Mouse (Mus musculus) forebrain, embryonic 12.5 days (tissue): Measurements from ENCODE around the gene Yod1. TPM values are rescaled to one million over a fixed set of nuclear protein-coding genes. Genes with fewer than 3 reads are reported as not detected.

Source experiments
- ATAC-seq: fragments of 200-750 bp; cut with Nextera tagmentation; 2 replicates; pipeline ENCODE4 v1.8.0; 2017; ENCODE audit warnings: moderate TSS enrichment; ENCODE audit not compliant: low FRiP score
- H3K27ac ChIP-seq: fragments of 300-500 bp; sonication (generic); 2 replicates; pipeline ENCODE4 v1.5.1; 2016; ENCODE audit warnings: mild to moderate bottlenecking
- H3K27me3 ChIP-seq: fragments of 300-500 bp; sonication (generic); 2 replicates; pipeline ENCODE4 v1.6.1; 2016; ENCODE audit warnings: mild to moderate bottlenecking
- H3K36me3 ChIP-seq: fragments of 300-500 bp; sonication (generic); replicated peaks from 2 replicates; pipeline ENCODE4 v1.6.1; 2016; ENCODE audit warnings: mild to moderate bottlenecking
- H3K4me1 ChIP-seq: fragments of 300-500 bp; sonication (generic); 2 replicates; pipeline ENCODE4 v1.6.1; 2016
- H3K4me2 ChIP-seq: fragments of 300-500 bp; sonication (generic); 2 replicates; pipeline ENCODE4 v1.6.1; 2016; ENCODE audit warnings: mild to moderate bottlenecking, moderate library complexity
- H3K4me3 ChIP-seq: fragments of 300-500 bp; sonication (generic); replicated peaks from 2 replicates; pipeline ENCODE4 v1.5.1; 2016; ENCODE audit warnings: mild to moderate bottlenecking
- H3K9ac ChIP-seq: fragments of 300-500 bp; sonication (generic); 2 replicates; pipeline ENCODE4 v1.6.1; 2016; ENCODE audit warnings: mild to moderate bottlenecking
- H3K9me3 ChIP-seq: fragments of 300-500 bp; sonication (generic); 2 replicates; pipeline ENCODE4 v1.6.1; 2016
- WGBS: fragments of 180-500 bp; shearing (Covaris S2); methylation state at CpG from one replicate; pipeline ENCODE4 v1.1.7; 2016; 5-methylcytosine and 5-hydroxymethylcytosine counted together
- polyA plus RNA-seq: library from polyadenylated mRNA; unstranded; fragments of >200 nt; fragmentation: Nextera tagmentation; extraction: Ambion mirVana; gene quantifications from 2 replicates; pipeline ENCODE4 v1.2.1, GENCODE M21; 2016

Gene Yod1
- polyA plus RNA-seq: 18.0 and 18.9 TPM in 2 replicates

GRCm38 (mm10) chr1:130717291-130717871, at the start of gene Yod1:
Yod1 (plus strand) TSS chr1:130717327.
- H3K9me3 ChIP-seq: no peaks in the 10 kb centered on the region
- H3K27ac ChIP-seq: peak within 1 kb of the TSS; percentile 81
- peak within 1 kb of the TSS; percentile 95 for H3K9ac ChIP-seq
- H3K4me2 ChIP-seq: peak within 1 kb of the TSS; percentile 98
- peaks cover 6% of the 10 kb centered on the region; the same call in 1 of the 2 replicates for H3K36me3 ChIP-seq
- ATAC-seq: peak; percentile 78
- under 1% methylated on average over 54 of the region's 54 CpGs for WGBS
- H3K4me1 ChIP-seq: peaks cover 25% of the 10 kb centered on the region
- H3K4me3 ChIP-seq: peak within 1 kb of the TSS; percentile 87
- no peaks in the 10 kb centered on the region for H3K27me3 ChIP-seq

GRCm38 (mm10) chr1:130678551-130678950, 38.6 kb upstream of the Yod1 start:
- Histone ChIP-seq H3K27me3 (no peaks in the 10 kb centered on the region), H3K4me3 (no peak overlapping the region), H3K27ac (no peak overlapping the region), H3K9me3 (no peaks in the 10 kb centered on the region), H3K9ac (no peak overlapping the region), H3K36me3 (no peaks in the 10 kb centered on the region), H3K4me2 (no peak overlapping the region), H3K4me1 (no peaks in the 10 kb centered on the region)
- 86% methylated on average over 2 of the region's 2 CpGs for WGBS
- no peak for ATAC-seq

GRCm38 (mm10) chr1:130681075-130681474, 36.1 kb upstream of the Yod1 start:
- H3K27ac ChIP-seq: no peak overlapping the region
- H3K4me3 ChIP-seq: no peak overlapping the region
- no peaks in the 10 kb centered on the region for H3K9me3 ChIP-seq
- H3K9ac ChIP-seq: no peak overlapping the region
- no peak for ATAC-seq
- H3K4me1 ChIP-seq: no peaks in the 10 kb centered on the region
- WGBS: 81% methylated on average over 2 of the region's 2 CpGs
- no peaks in the 10 kb centered on the region for H3K27me3 ChIP-seq
- no peaks in the 10 kb centered on the region for H3K36me3 ChIP-seq
- H3K4me2 ChIP-seq: no peak overlapping the region

GRCm38 (mm10) chr1:130681656-130682413, 35.3 kb upstream of the Yod1 start:
- Histone ChIP-seq H3K27ac (no peak overlapping the region), H3K4me1 (no peaks in the 10 kb centered on the region), H3K4me2 (no peak overlapping the region), H3K36me3 (no peaks in the 10 kb centered on the region), H3K9me3 (no peaks in the 10 kb centered on the region), H3K4me3 (no peak overlapping the region), H3K27me3 (no peaks in the 10 kb centered on the region), H3K9ac (no peak overlapping the region)
- ATAC-seq: no peak
- 81% methylated on average over 6 of the region's 6 CpGs for WGBS

DNA sequence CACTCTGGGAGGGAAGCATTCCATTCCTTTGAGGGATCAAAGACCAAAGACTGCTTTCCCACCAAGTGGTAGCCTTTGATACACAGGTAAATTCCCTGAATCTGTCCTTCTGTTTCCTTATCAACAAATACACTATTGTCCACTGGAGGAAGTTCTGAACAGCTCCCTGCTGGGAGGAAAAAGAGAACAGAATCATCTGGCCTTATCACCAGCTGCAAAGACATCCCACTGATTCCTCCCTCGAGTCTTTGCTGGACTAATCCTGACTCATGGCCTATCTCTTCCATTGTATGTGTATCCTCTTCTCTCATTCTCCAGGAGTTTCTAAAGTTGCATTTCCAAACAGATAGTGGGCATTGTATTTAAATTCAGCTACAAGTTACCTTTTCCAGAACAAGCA, 33.2 kb upstream of the Yod1 start:
- Histone ChIP-seq H3K9me3 (0 out of 2 replicates have a peak, but pooled peaks cover 3% of the 10 kb centered on the region), H3K27ac (no peak overlapping the region), H3K4me2 (no peak overlapping the region), H3K4me1 (no peaks in the 10 kb centered on the region), H3K36me3 (no peaks in the 10 kb centered on the region), H3K4me3 (no peak overlapping the region), H3K9ac (no peak overlapping the region), H3K27me3 (no peaks in the 10 kb centered on the region)
- 33% methylated on average over 1 of the region's 1 CpGs for WGBS
- no peak for ATAC-seq

GRCm38 (mm10) chr1:130698601-130699000, 18.5 kb upstream of the Yod1 start:
- Histone ChIP-seq H3K9ac (no peak overlapping the region), H3K9me3 (no peaks in the 10 kb centered on the region), H3K27me3 (no peaks in the 10 kb centered on the region), H3K36me3 (peaks cover 59% of the 10 kb centered on the region), H3K4me3 (no peak overlapping the region), H3K4me2 (no peak overlapping the region), H3K27ac (no peak overlapping the region), H3K4me1 (no peaks in the 10 kb centered on the region)
- no peak for ATAC-seq
- WGBS: 89% methylated on average over 5 of the region's 5 CpGs

DNA sequence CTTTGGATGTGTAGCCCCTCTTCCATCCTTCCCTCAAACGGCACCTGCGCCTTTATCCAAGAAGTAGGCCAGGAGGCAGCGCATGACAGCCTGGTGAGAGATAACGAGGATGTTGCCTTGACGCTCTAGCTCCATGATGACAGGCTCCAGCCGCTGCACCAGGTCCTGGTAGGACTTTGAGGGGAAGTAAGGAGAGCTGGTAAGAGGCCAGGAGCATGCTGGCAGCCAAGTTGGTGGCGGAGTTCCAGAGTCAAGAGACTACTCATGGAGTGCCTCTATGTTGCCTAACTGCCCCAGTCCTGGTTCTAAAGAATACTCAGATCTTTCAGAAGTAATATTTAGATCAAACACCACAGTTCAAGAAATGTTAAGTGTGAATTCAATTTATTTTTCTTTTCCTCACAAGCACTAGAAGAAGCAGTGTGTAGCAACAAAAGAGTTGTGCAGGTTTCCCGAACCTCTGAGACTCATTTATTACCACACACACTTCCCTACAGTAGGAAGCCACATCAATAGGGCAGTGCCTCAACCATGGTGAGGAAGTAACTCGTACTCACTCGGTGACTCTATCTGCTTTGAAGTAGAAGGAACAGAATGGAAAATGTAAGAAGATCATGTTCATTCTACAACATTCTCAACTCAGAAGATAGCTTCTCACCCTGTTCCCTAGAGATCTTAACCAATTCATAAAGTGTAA, 17.0 kb upstream of the Yod1 start:
- Histone ChIP-seq H3K4me2 (no peak overlapping the region), H3K4me1 (no peaks in the 10 kb centered on the region), H3K4me3 (no peak overlapping the region), H3K9me3 (no peaks in the 10 kb centered on the region), H3K36me3 (peaks cover 59% of the 10 kb centered on the region), H3K27me3 (no peaks in the 10 kb centered on the region), H3K27ac (no peak overlapping the region), H3K9ac (no peak overlapping the region)
- WGBS: 88% methylated on average over 10 of the region's 10 CpGs
- ATAC-seq: no peak

DNA sequence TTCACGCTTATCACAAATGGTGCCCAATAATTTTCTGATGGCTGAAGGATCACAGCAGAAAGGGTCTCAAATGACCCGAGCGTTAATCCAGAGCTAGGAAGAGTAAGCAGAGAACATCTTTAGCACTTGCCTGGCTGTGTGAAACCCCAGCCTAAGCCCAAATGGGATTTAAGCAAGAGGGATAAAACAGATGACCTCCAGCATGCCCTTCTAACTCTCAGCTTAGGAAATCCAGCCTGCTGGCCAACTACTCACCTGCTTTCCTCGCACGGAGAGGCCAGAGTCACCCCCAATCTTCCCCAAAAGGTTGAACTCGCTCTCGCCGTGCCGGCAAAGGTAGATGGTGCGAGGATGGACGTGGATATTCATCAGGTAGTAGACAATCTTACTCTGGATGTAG, 15.2 kb upstream of the Yod1 start:
- H3K4me3 ChIP-seq: no peak overlapping the region
- no peak overlapping the region for H3K9ac ChIP-seq
- H3K27me3 ChIP-seq: no peaks in the 10 kb centered on the region
- H3K4me2 ChIP-seq: no peak overlapping the region
- H3K4me1 ChIP-seq: no peaks in the 10 kb centered on the region
- peaks cover 62% of the 10 kb centered on the region for H3K36me3 ChIP-seq
- ATAC-seq: no peak
- H3K27ac ChIP-seq: no peak overlapping the region
- H3K9me3 ChIP-seq: no peaks in the 10 kb centered on the region
- 97% methylated on average over 11 of the region's 11 CpGs for WGBS

DNA sequence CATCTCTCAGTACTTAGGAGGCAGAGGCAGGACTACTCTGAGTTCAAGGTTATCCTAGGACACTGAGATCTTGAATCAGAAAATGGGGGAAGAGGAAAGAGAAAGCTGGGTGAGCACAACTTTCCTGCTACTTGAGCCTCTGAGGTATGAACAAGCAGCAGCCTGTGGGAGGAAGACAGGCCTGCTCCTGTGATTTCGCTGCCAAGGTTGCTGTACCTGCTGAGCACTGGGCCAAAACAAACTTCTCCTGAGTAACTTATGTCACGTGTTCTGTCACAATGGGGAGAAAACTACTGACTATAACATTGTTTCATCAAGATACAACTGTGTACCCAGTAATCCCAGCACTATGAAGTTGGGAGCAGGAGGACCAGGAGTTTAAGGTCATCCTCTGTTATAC, 13.5 kb upstream of the Yod1 start:
- Histone ChIP-seq H3K27me3 (no peaks in the 10 kb centered on the region), H3K27ac (no peak overlapping the region), H3K4me1 (no peaks in the 10 kb centered on the region), H3K4me3 (no peak overlapping the region), H3K9ac (no peak overlapping the region), H3K9me3 (no peaks in the 10 kb centered on the region), H3K4me2 (no peak overlapping the region), H3K36me3 (peaks cover 52% of the 10 kb centered on the region)
- no peak for ATAC-seq
- WGBS: 84% methylated on average over 2 of the region's 2 CpGs

DNA sequence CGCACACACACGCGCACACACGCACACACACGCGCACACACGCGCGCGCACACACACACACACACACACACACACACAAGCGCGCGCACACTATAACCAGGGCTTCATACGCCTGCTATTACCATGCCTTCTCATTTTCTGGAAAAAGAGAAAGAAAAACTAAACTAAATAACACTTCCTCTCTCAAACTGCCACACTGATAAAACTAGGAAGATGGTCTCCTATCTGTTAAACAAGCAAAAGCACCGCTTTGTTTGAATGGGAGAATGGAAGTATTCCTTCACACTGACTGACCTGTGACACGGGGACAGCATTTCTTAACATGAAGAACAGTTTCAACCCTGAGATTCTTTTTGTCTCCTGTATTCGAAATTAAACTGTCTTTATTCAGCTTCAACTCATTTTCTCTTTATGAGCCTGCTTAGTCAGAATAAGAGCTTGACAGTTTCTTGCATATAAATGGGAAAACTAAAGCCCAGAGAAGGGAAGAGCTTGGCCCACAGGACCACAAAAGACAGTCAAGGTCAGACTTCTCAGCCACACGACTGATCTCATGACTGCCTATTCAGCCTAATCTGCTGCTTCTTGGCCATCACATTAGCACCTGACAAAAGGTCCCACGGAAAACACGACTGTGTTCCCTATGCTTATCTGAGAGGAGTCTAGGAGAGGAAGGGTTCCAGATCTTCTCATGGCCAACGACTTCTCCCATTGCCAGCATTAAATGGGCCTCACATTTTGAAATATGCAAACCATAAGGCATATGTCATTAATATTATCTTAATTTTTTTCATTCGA, 6.6 kb upstream of the Yod1 start:
- no peak overlapping the region for H3K9ac ChIP-seq
- peaks cover 14% of the 10 kb centered on the region for H3K36me3 ChIP-seq
- 89% methylated on average over 22 of the region's 22 CpGs for WGBS
- no peaks in the 10 kb centered on the region for H3K9me3 ChIP-seq
- no peaks in the 10 kb centered on the region for H3K27me3 ChIP-seq
- H3K4me2 ChIP-seq: no peak overlapping the region
- H3K4me1 ChIP-seq: peaks cover 6% of the 10 kb centered on the region; the same call in 1 of the 2 replicates
- H3K4me3 ChIP-seq: no peak overlapping the region
- H3K27ac ChIP-seq: no peak overlapping the region
- ATAC-seq: no peak

GRCm38 (mm10) chr1:130714046-130714445, 3.1 kb upstream of the Yod1 start:
- no peaks in the 10 kb centered on the region for H3K27me3 ChIP-seq
- no peak overlapping the region for H3K9ac ChIP-seq
- H3K4me2 ChIP-seq: no peak overlapping the region
- no peak overlapping the region for H3K4me3 ChIP-seq
- no peaks in the 10 kb centered on the region for H3K9me3 ChIP-seq
- no peak overlapping the region for H3K27ac ChIP-seq
- 73% methylated on average over 4 of the region's 4 CpGs for WGBS
- peaks cover 19% of the 10 kb centered on the region for H3K4me1 ChIP-seq
- ATAC-seq: no peak
- H3K36me3 ChIP-seq: peaks cover under 1% of the 10 kb centered on the region; the same call in 1 of the 2 replicates
